Mouse (Mus musculus): ENCODE results near the gene Mtf1.

Mtf1 gene

DNA sequence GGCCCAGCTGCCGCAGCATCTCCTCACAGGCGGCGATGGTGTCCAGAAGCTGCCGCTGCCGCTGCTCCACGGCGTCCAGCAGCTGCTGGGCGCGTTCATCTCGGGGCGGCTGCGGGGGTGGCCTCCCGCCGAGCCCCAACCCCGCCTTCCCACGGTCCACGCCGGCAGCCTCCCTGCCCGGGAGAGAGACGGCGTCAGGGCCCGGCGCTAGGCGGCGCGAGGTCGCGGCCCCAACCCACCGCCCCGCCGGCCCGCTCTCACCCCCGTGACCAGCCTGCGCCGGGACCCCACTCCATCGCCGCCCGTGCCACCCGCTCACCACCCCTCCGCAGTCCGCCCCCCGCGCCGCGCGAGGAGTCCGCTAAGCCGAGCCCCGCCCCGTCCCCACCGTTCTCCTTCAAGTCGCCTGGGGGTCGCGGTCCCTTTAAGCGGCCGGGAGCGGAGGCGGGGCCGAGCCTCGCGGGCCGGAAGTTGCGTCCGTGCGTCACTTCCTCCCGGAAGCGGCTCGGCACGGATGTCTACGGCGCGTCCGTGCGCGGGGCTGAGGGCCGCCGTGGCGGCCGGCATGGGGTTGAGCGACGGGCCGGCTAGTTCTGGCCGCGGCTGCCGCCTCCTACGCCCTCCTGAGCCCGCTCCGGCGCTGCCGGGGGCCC, 48.5 kb downstream of the Mtf1 start, which contains the start of gene Yrdc:
TSS of gene Yrdc (plus strand) at position 419 of the 653 bp plus-strand sequence.
- peak; percentile 85 for ATAC-seq (ENCODE audit: insufficient number of reproducible peaks, low FRiP score, low TSS enrichment)

DNA sequence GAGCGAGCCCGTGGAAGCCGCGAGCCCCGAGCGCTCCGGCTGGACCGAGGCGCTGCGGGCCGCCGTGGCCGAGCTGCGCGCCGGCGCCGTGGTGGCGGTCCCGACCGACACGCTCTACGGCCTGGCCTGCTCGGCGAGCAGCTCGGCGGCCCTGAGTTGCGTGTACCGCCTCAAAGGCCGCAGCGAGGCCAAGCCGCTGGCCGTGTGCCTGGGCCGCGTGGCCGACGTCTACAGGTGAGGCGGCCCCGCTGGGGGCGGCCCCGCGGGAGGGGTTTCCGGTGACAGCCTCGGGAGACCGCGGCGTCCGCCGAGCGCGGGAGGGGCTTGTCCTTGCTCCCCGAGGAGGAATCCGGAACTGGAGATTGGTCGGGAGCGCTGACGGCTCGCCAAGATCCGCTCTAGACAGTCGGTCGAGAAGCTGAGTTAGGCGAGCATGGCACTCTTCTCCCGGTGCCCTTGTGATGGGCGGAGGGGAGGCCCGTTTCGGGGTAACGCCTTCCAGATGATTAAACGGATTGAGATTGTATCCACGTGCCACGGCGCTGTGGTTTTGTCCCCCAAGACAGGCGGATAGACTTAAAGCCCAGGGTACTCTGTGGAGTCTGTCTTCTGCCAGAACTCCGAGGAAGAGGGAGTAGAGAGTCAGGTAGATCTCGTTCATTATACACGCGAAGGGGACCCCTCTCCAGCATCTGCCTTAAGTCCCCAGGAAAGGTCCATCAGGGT, 49.2 kb downstream of the Mtf1 start, which contains the start of gene 1110065P20Rik:
TSS of gene 1110065P20Rik (minus strand) at position 264 of the 726 bp plus-strand sequence.
- peak; percentile 26 for ATAC-seq (ENCODE audit: insufficient number of reproducible peaks, low FRiP score, low TSS enrichment)

- no peak for ATAC-seq (ENCODE audit: insufficient number of reproducible peaks, low FRiP score, low TSS enrichment)
Measured at GRCm38 (mm10) chr4:124856294-124856693, 54.4 kb downstream of the Mtf1 start.

- no peak for ATAC-seq (ENCODE audit: insufficient number of reproducible peaks, low FRiP score, low TSS enrichment)
Measured at GRCm38 (mm10) chr4:124858370-124858769, 56.5 kb downstream of the Mtf1 start.

GRCm38 (mm10) chr4:124860446-124860845, 58.5 kb downstream of the Mtf1 start:
- ATAC-seq (ENCODE audit: insufficient number of reproducible peaks, low FRiP score, low TSS enrichment), result no peak

DNA sequence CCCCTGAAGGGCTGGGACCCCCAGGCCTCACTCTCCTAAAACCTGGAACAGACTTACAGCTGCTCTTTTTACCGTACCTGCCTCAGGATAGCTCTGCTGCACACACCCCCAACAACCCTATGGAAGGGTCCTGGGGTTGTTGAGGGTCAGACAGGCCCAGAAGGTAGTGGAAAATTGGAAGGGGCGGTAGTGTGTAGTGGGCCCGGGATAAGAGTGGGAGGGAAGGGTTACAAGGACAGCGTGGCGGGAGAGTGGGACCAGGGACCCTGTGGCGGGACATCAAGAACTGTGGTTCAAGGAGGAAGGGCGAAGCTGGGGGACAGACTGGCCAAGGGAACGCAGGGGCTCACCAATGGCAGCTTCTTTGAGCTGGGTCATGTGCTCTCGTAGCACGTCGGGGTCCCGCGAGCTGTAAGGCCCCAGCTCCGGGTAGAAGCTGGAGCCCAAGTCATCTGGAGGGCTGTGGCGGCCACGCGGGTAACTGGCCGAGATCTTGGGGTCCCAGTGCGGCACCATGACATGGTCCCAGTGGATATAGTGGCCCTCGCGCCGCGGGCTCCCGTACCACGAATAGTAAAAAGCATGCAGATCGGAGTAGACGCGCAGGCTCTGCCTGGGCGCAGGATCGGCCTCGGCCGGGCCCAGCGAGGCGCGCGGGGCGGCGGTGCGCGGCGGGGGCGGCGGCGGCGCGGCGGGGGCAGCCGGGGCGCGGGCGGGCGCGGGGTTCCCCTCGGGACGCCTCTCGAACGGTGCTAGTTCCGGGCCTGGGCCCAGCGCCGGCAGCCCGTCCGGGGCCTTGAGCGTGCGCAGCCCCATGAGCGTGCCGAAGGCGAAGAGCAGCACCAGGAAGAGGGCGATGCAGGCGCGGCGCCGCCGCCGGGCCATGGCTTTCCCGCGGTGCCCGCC, 59.6 kb downstream of the Mtf1 start, which contains the start of gene Maneal:
TSS of gene Maneal (minus strand) at position 889 of the 906 bp plus-strand sequence.
- ATAC-seq (ENCODE audit: insufficient number of reproducible peaks, low FRiP score, low TSS enrichment), result no peak

GRCm38 (mm10) chr4:124872719-124873118, 70.8 kb downstream of the Mtf1 start:
- no peak for ATAC-seq (ENCODE audit: insufficient number of reproducible peaks, low FRiP score, low TSS enrichment)

DNA sequence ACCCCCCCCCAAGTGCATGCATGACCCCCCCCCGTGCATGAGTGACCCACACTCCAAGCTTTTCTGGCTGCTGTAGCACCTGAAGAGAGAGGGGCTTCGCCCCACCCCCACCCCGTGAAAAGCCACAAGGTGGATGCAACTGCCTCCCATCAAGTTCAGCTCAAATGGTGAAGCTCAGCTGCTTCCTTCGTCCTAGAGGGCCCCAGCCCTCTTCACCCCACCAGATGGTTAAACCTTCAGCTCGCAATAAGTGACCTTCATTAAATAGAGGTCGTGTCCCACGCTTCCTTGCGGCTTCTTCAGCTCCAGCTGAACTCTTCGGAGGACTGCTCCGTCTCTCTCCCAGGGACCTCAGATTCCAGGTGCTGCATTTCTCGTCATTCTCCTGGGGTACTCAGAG, 78.7 kb downstream of the Mtf1 start, which contains the start of gene Epha10:
TSS of gene Epha10 (plus strand) at position 301 of the 400 bp plus-strand sequence.
- ATAC-seq (ENCODE audit: insufficient number of reproducible peaks, low FRiP score, low TSS enrichment), result no peak

DNA sequence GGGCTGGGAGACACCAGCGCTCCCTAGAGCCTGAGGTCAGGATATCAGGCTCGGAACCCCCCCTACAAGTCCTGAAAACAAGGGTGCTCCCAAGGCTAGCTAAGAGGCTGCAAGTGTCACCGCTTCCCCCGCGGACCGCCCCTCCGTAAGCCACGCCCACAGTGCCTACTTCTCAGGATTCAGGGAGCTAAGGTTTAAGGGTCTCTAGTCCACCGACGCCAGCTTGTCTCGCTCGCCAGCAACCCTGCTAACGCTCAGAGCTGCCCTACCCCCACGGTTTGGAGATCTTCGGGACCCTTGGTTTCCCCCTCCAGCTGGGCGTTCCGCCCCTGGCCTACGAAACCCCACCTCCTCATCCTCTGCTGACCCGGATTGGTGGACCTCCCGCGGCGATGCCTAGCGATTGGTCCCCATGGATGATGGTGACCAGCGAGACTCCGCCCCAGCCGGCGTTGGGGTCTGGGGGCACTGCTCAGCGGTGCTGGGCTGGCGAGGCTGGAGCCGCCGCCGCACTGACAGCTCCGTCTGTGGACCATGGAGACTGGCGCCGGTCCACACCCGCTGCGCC, 79.5 kb downstream of the Mtf1 start:
- ATAC-seq (ENCODE audit: insufficient number of reproducible peaks, low FRiP score, low TSS enrichment), result peak; percentile 31; the same call in 1 of the 2 replicates

- no peak for ATAC-seq (ENCODE audit: insufficient number of reproducible peaks, low FRiP score, low TSS enrichment)
Measured at GRCm38 (mm10) chr4:124882151-124882729, 80.3 kb downstream of the Mtf1 start.

DNA sequence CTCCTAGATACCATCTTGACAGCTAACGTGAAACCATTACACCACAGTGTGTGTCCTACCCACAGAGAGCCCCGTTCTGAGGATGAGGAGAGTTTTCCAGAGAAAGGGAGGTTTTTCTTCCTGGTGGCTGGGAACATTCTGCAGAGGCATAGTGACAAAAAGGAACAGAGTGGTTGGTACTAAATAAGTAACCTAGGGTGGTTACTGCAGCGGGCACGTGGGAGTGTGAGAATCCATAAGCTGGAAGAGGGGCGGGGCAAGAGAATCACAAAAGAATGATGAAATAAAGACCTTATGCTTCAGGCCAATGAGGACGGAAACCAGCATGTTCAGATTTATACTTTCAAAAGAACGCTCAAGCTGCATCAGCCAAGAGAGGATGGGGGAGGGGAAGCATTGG, 86.8 kb downstream of the Mtf1 start:
- no peak for ATAC-seq (ENCODE audit: insufficient number of reproducible peaks, low FRiP score, low TSS enrichment)

DNA sequence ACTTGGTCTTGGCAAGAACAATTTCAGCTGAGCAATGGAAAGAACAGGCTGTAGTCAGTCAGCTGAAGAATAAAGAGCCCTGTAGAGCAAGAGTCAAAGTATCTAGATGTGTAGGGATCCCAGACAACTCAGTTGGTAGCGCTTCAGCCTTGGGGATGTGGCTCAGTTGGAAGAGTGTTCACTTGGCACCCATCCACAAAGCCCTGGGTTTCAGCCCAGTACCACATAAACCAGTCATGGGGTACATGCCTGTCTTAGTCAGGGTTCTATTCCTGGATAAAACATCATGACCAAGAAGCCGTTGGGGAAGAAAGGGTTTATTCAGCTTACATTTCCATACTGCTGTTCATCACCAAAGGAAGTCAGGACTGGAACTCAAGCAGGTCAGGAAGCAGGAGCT, 88.0 kb downstream of the Mtf1 start:
- no peak for ATAC-seq (ENCODE audit: insufficient number of reproducible peaks, low FRiP score, low TSS enrichment)

- ATAC-seq (ENCODE audit: insufficient number of reproducible peaks, low FRiP score, low TSS enrichment), result no peak
Measured at GRCm38 (mm10) chr4:124890831-124891230, 88.9 kb downstream of the Mtf1 start.

DNA sequence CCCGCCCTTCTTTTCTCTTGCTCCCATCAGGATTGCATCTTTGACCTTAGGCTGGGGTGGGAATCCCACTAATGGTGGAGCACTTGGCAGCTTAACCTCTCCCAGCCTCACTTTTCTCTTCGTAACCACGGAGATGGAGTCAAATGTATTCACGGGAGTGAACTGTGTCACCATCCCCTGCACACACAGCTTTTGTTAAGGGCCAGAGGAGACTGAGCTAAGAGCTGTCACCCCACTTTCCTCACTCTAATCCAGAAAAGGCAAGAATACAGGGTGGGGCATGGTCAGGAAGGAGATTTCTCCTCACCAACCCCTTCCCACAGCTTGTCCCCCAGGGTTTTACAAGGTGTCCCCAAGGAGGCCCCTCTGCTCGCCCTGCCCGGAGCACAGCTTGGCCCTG, 91.9 kb downstream of the Mtf1 start:
- ATAC-seq (ENCODE audit: insufficient number of reproducible peaks, low FRiP score, low TSS enrichment), result no peak

GRCm38 (mm10) chr4:124894508-124895428, 92.9 kb downstream of the Mtf1 start:
- ATAC-seq (ENCODE audit: insufficient number of reproducible peaks, low FRiP score, low TSS enrichment), result peak; percentile 78

GRCm38 (mm10) chr4:124898428-124898827, 96.5 kb downstream of the Mtf1 start:
- no peak for ATAC-seq (ENCODE audit: insufficient number of reproducible peaks, low FRiP score, low TSS enrichment)

Data from cerebellum, adult (tissue).